Mouse (Mus musculus) layer of hippocampus, postnatal 25 days (tissue): ENCODE data around the gene Zfp386. TPM values are rescaled to one million over a fixed set of nuclear protein-coding genes. Genes with fewer than 3 reads are reported as not detected.
"Not testable (repeated sequence)": the region's sequence is repeated elsewhere in the genome, so short reads cannot be mapped to it uniquely, and the experiment has no call there.

ENCODE experiments used
- DNase-seq, 2 experiments: peaks; one replicate each; pipeline ENCODE4 v3.0.0; 2022; ENCODE audit warnings: mixed read lengths in 2 of 2, low spot score in 1 of 2; ENCODE audit errors: extremely low spot score in 1 of 2
- total RNA-seq, 2 experiments: library from RNA; stranded (reverse); gene quantifications; 2 replicates each; pipeline ENCODE4 v1.2.3; 2021

Gene Zfp386
- 10 to 100 TPM; 31.3 to 33.4 TPM for total RNA-seq

DNA sequence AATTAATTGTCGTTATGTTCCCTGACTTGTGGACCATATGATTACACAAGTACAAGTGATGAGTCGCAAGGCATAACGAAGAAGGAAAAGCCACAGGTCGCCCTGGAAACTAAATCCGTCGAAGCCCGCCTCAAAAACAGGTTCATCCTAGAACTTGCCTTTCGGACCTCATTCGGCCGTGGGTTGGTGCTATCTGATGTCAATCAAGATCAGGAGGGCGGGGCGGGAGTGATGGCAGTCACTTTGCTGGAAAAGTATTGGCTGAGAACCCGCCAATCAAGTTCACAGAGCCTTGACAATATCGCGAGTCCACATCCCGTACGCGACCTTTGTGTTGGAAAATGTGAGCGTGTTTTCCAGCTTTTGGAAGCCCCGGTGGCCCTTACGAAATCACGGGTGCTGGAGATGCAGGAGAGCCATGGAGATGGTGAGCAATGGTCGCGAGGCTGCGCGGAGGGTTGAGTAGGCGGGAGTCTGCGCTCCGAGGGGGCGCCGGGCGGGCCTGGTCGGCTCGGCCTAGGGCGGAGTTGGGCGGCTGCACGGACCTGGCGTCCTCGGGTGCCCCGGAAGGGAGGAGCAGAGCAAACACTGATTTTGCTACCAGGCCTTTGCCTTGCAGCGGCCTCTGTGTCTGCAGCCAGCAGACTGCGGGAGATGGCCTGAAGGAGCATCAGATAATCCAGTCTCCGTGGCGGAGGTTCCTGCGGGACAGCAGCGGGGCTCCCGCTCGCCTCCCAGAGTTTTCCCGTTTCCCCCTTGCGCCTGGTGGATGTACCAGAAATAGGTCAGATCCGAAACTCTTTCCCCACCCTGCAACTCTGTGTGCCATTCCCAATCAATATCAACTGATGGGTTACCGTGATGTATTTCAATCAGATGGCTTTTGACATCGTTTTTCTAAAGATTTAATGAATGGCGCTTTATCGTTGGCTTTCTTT, at the start of gene Zfp386:
Zfp386 (plus strand) TSS at position 285 of the 938 bp plus-strand sequence.
- peak; percentile 92 to 99 for DNase-seq

DNA sequence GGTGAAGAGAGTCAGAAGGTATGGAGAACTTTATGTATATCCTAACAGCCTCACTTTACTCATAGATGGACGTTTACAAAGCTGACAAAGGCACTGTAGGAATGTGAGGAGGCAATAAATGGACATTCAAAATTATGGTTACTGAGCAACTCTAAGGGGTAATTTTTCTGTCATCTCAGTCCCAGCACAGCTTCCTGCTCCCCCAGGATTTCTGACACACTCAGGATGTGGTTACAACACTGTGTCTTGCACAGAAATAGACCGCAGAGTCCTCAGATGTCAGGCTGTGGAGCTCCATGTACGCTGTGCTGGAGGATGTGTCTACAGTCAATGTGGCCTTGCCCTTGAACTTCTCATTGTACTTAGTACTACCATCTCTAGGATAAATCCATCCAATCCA, 47.7 kb upstream of the Zfp386 start:
- not testable (repeated sequence) for DNase-seq

DNA sequence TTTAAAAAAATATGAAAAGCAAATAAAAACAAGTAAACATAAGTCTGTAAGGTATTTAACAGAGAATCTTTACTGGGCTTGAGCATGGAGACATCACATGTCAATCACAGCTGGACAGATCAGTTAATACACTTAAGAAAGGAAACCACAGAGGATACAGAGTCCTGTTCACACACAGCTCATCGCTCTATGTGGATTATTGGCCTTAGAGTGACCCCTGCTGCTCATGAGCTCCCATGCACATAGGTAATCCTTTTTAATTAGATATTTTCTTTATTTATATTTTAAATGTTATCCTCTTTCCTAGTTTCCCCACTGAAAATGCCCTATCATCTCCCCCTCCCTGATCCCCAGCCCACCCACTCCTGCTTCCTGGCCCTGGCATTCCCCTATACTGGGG, 44.6 kb upstream of the Zfp386 start:
- not testable (repeated sequence) for DNase-seq

DNA sequence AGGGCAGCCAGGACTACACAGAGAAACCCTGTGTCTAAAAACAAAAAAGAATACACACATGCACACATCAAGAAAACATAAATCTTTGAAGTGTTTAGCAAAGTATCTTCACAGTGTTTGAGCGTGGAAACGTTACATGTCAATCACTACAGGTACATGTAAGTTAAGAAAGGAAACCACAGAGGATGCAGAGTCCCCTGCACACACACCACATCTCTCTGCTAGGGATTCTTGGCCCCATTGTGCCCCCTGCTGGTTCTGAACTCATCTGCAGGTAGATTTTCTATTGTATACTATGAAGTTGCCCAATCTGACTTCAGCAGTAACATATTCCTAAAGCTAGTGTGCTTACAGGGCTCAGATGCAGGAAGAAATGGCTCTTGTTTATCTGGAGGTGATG, 36.7 kb upstream of the Zfp386 start:
- no peak for DNase-seq

DNA sequence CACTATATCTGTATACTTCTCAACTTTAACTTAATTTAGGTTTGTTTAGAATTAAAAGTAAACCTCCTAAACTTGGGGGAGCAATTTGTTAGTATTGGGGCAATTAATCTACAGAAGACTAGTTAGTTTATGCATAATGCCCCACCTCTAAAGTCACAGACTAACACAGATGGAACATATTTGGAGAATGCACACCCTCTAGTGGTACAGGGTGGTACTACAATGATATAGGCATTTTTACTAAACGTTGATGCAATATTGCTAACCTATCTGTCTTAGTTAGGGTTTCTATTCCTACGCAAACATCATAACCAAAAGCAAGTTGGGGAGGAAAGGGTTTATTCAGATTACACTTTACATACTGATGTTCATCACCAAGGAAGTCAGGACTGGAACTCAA, 19.4 kb upstream of the Zfp386 start:
- DNase-seq: no peak

DNA sequence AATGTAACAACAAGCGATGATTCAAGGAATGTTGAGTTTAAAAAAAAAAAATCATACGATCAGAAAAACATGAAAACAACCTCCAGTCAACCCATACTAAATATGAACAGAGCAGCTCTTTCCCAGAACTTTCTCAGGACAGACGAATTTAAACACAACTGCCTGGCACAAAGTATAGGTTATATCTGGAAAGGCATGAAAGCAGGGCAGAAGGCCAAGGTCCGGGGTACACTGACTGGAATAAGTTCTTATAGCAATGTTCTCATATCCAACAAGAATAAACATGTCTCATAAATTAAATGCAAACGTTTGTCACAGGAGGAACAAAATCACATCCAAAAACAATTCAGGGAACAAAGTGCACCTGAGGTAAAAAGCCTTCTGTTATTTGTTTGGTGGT, 12.2 kb upstream of the Zfp386 start:
- no peak for DNase-seq

DNA sequence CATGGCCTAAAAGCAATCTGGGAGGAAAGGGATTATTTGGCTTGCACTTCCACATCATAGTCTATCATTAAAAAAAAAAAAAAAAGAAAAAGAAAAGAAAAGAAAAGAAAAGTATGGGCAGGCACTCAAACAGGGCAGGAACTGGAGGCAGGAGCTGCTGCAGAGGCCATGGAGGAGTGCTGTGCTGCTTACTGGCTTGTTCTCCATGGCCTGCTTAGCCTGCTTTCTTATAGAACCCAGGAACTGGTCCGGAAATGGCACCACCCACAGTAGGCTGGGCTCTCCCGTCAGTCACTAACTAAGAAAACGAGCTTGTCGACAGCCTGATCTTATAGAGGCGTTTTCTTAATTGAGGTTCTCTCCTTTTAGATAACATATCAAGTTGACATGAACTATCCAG, 2.7 kb upstream of the Zfp386 start:
- no peak for DNase-seq

DNA sequence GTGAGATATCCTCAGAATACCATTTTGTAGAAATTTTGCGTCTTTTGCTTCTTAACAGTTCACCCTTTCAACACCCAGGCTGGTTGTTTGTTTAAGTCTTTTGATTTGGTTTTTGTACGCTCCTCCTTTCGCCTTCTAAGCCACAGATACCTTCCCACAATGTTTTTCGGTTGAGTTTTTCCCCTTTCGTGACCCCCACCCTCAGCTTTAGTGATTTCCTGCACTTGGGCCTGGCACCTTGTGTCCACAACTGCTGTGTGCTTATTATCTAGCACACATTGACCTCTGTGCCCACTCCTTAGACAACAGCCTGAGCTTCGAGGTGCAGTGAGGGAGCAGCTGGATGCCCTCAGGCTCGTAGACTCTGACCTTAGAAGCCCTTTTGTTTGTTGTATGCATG, 1.2 kb downstream of the Zfp386 start:
- no peak for DNase-seq

DNA sequence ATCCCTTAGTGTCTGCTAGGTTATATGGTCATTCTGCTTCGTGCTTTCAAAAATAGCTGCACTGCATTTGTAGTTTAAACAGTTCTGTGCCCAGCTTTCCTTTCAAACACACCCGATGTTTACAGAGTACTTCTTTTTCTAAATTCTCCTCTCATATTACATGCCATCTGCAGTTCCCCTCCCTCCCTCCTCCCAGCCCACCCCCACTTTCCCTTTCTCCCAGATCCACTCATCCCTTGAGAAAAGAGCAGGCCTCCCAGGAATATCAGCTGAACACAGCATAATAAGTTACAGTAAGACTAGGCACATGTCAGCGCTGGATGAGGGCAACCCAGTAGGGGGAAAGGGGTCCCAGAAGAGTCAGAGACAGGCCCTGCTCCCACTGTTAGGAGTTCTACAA, 1.7 kb downstream of the Zfp386 start:
- DNase-seq: no peak

DNA sequence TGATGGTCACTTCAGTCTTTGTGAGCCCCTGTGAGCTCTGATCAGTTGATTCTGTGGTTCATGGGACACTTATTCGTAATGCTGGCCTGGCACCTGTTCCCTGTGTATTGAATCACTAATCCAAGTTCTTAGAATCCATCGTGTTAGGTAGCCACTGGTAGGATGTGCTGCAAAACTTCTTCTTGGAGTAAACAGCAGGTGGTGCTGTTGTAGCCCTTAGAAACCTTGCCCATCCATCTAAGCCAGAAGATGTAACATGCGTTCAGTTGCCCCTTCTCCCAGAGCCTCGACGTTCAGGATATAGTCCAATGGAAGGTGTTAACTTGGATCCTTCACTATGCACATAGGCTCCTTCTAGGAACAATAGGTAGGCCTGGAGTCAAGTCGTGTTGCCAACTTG, 2.2 kb downstream of the Zfp386 start:
- no peak for DNase-seq

DNA sequence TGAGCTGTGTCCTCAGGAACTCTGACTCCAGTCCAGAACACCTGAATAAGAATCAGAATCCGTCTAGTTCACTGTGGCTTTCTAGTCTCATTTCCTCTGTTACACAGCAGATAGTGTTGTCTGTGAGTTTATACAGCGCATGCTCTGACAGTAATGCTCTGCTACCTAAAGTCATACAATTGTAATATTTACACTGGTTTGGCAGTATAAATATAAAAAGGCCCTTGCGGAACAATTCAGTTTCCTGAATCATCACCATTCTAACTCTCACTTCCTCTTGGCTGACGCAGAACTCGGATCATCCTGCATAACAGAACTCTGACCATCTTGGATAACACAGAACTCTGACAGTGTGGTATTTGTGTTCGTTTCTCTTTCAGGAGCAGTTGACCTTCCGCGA, 6.8 kb downstream of the Zfp386 start:
- no peak for DNase-seq

DNA sequence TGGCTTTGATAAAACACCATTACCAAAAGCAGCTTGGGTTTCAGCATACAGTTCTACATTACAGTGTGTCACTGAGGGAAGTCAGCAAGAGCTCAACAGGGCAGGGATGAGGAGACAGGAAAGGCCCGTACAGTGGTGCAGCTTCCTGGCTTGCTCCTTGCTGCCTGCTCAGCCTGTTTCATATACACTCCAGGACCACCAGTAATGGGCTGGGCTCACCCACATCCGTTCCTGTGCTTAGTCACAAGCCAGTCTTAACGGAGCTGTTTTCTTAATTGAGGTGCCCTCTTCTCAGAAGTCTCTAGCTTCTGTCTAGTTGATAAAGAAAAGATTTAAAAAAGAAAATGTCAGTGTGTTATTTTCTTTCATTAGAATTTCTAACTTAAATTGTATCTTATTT, 8.6 kb downstream of the Zfp386 start:
- no peak for DNase-seq

DNA sequence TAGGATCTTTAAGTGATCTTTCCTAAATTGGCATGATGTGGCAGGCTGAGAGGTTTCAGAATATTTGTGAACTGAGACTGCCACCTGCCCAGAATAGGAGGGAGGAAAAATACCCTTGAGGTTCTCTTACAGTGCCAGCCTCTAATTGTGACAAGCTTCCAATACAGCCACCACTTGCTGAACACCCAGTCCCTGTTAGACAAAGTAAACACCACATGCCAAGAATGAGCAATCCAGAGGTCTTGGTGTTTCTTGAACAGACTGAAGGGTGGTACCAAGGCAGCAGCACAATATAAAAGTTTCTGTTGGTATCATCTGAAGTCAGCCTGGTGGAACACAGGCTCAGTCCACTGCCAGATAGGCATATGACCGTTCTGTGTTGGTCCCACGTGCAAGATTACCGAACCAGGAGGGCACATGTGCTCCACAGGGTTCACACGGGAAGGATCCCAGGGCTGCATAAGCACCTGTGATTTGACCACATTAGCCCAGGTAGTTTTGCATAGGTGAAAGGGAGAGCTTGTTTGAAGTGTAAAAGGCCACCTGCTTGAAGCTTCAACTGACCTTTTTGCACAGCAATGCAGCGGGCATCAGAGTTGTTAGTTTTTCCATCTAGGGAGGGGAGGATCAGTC, 14.2 kb downstream of the Zfp386 start:
- DNase-seq: no peak

DNA sequence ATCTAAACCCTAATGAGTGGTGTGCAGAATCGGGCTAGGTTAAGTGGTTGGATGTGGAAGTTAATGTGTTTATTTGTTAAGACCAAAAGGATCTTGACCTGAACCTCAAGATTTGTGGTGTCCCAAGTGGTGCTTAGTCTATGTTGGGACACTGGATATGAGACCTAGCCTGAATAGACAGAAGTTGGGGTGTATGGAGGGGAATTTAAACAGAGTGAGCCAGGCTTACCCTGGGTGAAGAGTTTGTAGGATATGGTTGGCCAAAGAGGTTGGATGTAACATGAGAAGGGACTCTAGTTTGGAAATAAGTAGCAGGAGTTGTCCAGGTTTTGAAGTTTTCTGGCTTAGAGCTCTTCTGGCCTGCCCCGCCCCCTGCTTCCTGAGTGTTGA, 14.7 kb downstream of the Zfp386 start:
- DNase-seq: no peak

DNA sequence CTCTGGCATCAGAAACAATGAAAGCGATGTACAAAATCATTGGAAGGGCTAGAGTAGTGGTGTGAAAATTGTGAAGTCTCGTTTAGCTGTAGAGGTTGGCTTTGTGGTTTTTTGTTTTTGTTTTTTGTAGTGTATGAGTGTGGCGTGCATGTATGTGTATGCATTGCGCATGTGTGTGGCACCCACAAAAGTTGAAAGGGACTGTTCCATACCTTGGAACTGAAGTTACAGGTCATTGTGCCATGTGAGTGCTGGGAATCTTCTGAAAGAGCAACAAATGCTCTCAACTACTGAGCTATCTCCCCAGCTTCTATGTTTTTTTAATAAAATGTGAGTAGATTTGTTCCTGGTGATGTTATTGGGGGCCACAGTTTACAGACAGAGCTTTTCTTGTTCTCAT, 15.5 kb downstream of the Zfp386 start:
- no peak for DNase-seq

DNA sequence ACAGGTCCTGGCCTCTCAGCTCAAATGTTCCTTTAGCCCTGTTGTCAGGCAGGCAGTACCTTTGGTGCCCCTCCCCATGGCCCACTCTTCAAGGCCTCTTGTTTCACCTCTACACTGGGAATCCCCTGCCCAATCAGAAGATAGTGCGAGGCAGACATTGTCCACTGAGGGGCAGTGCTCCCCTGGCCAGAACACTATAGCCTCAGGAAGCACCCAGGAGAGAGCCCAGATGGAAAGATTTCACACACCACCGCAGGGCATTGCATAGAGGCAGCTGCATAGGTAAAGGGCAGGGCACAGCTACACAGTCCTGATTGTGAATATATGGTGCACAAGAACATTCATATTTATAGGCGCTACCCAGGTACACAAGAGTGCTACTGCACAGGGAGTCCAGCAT, 23.5 kb downstream of the Zfp386 start:
- DNase-seq: peak in 1 of 2 experiments; percentile 37

DNA sequence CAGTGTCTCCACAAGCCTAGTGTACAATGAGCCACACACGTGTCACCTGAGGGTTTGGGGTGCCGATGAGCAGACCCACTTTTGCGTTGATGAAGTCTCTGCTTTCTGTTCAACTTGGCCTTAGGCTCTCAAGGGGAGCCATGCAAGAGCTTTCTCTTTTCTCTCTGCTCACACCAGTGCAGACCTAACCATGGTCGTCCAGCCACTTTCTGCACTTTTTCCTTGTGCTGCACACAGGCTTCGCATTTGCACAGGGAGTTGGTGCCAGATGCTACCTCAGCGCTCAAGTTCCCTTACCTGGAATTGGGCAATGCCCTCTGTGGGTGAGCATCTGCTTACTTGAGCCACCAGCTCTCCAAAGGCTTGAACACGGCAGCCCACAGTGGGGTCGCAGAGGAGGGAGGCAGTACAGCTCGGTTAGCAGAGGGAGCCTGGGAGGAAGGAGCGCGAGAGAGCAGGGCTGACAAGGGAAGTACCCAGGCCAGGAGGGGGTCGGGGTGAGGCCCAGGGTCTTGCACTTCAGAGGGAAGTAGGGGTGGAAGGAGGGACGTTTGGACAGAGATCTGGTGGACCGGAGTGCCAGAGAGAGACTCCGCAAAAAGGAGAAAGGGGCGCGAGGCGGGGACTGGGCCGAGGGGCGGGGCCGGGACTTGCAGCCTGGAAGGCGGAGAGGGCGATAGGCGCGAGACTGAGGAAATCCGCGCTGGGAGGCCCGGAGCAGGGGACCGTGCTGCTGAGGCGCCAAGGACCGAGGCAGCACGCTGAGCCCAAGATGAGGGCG, 29.7 kb downstream of the Zfp386 start, which contains the start of gene Vipr2:
Vipr2 (plus strand) TSS at position 653 of the 781 bp plus-strand sequence.
- DNase-seq: peak in 1 of 2 experiments; percentile 20

DNA sequence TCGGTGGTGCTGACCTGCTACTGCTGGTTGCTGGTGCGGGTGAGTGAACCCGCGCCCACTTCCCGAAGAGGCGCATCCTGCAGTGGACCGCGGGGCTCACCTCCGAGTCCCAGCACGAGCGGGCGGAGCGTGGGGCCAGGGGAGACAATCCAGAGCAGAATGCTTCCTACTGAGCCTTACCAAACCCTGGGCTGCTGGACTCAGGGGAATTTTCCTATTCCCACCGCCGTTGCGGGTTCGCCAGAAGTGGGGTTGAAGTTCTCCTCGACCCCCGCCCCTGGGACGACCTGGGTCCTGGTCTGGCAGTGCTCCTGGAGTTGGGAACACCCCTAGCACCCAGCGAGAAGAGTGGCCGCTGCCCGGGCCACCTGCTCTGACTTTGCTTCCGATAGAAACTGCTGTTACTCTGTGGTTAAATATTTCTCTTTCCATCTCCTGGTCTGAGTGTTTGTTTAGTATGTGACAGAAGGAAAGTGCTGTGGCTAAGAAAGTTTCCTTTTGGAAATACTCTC, 30.4 kb downstream of the Zfp386 start:
- DNase-seq: no peak

DNA sequence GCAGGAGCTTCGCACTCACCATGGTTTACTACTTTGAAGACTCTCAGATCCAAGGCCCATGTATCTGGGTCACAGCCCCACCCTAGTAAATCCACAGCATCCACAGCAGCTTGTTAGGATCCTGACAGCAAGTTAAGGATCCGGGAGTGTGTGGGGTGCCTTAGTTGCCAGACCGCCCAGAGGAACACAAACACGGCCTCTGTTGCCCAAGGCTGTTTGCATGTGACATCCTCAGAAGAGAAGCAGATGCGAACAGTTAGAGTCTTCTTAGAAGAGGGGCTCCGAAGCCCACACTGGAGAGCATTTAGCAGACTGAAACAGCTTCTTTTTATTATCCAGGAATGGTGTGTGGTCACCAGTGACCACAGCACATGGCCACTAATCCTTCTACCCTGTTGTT, 35.6 kb downstream of the Zfp386 start:
- no peak for DNase-seq

DNA sequence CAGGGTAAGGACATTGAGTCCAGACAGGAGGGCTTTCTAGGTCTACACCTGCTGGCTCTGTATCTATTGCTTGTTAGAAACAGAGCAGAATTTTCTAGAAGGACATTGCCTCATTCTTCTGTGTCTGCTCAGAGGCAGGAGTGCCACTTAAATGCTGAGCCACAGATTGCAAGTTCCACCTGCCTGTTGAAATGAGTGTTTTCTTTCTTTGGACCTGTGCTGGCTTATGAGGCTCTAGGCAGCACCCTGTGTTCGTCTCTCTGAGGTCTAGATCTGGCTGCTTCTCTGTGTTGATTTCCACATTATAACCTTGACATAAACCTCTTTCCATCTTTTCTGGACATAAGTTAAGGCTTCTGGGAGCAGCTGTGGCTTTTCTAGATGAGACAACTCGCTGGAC, 36.8 kb downstream of the Zfp386 start:
- DNase-seq: no peak
